Mouse (Mus musculus) forebrain, embryonic 12.5 days (tissue): Measurements from ENCODE around the gene Fgd5. TPM values are rescaled to one million over a fixed set of nuclear protein-coding genes. Genes with fewer than 3 reads are reported as not detected.
A peak's percentile ranks its signal among the peaks of the same experiment; 100 is the strongest.
"Not testable (repeated sequence)": the region's sequence is repeated elsewhere in the genome, so short reads cannot be mapped to it uniquely, and the experiment has no call there.

Experiments
- ATAC-seq: fragments of 200-750 bp; cut with Nextera tagmentation; 2 replicates; pipeline ENCODE4 v1.8.0; 2017; ENCODE audit warnings: moderate TSS enrichment; ENCODE audit not compliant: low FRiP score
- H3K27ac ChIP-seq: fragments of 300-500 bp; sonication (generic); 2 replicates; pipeline ENCODE4 v1.5.1; 2016; ENCODE audit warnings: mild to moderate bottlenecking
- H3K27me3 ChIP-seq: fragments of 300-500 bp; sonication (generic); 2 replicates; pipeline ENCODE4 v1.6.1; 2016; ENCODE audit warnings: mild to moderate bottlenecking
- H3K36me3 ChIP-seq: fragments of 300-500 bp; sonication (generic); replicated peaks from 2 replicates; pipeline ENCODE4 v1.6.1; 2016; ENCODE audit warnings: mild to moderate bottlenecking
- H3K4me1 ChIP-seq: fragments of 300-500 bp; sonication (generic); 2 replicates; pipeline ENCODE4 v1.6.1; 2016
- H3K4me2 ChIP-seq: fragments of 300-500 bp; sonication (generic); 2 replicates; pipeline ENCODE4 v1.6.1; 2016; ENCODE audit warnings: mild to moderate bottlenecking, moderate library complexity
- H3K4me3 ChIP-seq: fragments of 300-500 bp; sonication (generic); replicated peaks from 2 replicates; pipeline ENCODE4 v1.5.1; 2016; ENCODE audit warnings: mild to moderate bottlenecking
- H3K9ac ChIP-seq: fragments of 300-500 bp; sonication (generic); 2 replicates; pipeline ENCODE4 v1.6.1; 2016; ENCODE audit warnings: mild to moderate bottlenecking
- H3K9me3 ChIP-seq: fragments of 300-500 bp; sonication (generic); 2 replicates; pipeline ENCODE4 v1.6.1; 2016
- WGBS: fragments of 180-500 bp; shearing (Covaris S2); methylation state at CpG from one replicate; pipeline ENCODE4 v1.1.7; 2016; 5-methylcytosine and 5-hydroxymethylcytosine counted together
- polyA plus RNA-seq: library from polyadenylated mRNA; unstranded; fragments of >200 nt; fragmentation: Nextera tagmentation; extraction: Ambion mirVana; gene quantifications from 2 replicates; pipeline ENCODE4 v1.2.1, GENCODE M21; 2016

Fgd5 gene
- polyA plus RNA-seq, result 7.6 and 12.7 TPM in 2 replicates

DNA sequence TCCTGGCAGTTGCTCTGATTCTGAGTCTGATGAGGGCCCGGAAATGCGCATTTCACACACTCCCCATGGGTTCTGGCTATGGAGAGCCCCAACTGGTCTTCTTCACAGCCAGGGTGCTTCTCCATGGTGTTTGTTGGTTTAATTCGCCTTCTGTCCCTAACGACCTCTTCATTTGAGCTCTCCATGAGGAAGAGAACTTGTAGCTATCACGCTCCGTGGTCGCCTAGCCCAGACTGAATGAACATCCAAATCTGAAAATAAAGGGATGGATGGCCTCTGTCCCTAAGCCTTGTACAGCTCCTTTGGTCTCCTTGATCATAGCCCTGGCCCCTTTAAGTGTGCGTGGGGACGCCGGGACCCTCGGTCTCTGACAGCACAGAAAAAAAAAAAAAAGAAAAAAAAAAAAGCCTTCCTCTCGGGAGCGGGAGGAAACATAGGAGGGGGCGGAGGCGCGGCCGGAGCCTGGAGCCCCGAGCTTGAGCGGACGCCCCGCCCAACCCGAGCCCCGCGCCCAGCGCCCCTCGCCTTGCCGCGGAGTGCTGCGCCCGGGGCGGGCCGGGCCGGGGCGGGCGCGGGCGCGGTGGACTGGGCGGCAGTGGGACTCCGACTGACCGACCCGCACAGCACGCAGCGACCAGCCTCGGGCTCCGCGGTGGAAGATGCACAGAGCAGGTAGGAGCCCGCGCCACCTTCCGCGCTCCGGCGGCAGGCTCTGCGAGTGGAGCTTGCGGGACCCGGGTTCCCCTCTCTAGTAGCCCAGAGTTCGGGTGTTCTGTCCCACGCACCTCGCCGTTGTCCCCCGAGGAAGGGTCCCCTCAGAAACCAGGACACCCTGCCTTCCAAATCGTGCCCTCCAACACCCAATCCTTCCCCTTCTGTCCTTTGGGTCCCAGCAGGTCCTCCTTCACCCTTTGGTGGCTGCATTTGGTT is at the start of gene Fgd5:
Gene Fgd5, plus strand, starts transcription at position 508 of the 930 bp plus-strand sequence.
- Histone ChIP-seq H3K9ac (peak within 1 kb of the TSS; percentile 68), H3K4me2 (peak within 1 kb of the TSS; percentile 95), H3K4me1 (peaks cover 14% of the 10 kb centered on the region), H3K4me3 (peak within 1 kb of the TSS; percentile 58), H3K27ac (no peak within 1 kb of the TSS), H3K27me3 (peaks cover 71% of the 10 kb centered on the region), H3K36me3 (no peaks in the 10 kb centered on the region), H3K9me3 (no peaks in the 10 kb centered on the region)
- ATAC-seq, result peak; percentile 72
- WGBS, result 2% methylated on average over 27 of the region's 62 CpGs

DNA sequence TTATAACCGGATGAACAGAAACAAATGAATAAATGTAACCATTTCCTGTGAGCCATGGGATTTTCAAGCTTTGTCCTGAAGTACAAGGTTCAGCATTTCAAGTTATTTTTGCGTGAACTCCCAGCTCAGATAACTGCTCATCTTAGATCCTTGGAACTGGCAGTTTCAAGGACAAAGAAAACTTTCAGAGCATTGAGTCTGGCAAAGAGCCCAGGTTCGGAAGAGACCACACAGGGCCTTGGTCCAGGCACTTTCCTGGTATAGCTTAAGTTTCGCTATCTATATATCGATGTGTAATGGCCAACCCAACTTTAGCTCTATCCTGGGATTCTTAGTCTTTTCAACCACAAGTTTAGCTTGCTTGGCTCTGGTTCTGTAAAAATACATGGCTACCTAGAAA is 47.4 kb upstream of the Fgd5 start:
- ATAC-seq, result no peak
- 88% methylated on average over 5 of the region's 5 CpGs for WGBS
- H3K4me3 ChIP-seq, result no peak overlapping the region
- no peaks in the 10 kb centered on the region for H3K27me3 ChIP-seq
- no peaks in the 10 kb centered on the region for H3K4me1 ChIP-seq
- no peak overlapping the region for H3K4me2 ChIP-seq
- H3K9me3 ChIP-seq, result no peaks in the 10 kb centered on the region
- no peak overlapping the region for H3K9ac ChIP-seq
- H3K36me3 ChIP-seq, result no peaks in the 10 kb centered on the region
- no peak overlapping the region for H3K27ac ChIP-seq

DNA sequence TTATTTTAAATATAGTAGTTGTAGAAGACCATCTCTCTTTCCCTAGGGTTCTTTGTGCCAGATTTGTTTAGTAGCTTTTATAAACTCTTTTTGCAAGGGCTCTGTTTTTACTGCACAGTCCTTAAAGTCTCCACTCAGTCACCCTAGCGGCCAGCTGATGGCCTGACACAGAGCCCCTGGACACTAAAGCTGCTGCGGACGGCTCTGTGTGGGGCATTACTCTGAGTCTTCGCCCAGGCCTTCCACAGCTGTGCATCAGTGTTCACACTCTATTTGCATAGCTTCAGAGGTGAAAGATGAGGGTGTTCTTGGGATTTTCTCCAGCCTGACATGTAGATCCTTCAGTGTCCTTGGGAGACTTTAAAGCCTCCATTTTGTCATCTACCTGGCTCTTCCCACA is 40.2 kb upstream of the Fgd5 start:
- no peak for ATAC-seq
- 45% methylated on average over 4 of the region's 4 CpGs for WGBS
- no peaks in the 10 kb centered on the region for H3K27me3 ChIP-seq
- H3K36me3 ChIP-seq, result no peaks in the 10 kb centered on the region
- H3K27ac ChIP-seq, result no peak overlapping the region
- H3K4me2 ChIP-seq, result no peak overlapping the region
- H3K4me3 ChIP-seq, result no peak overlapping the region
- peaks cover 3% of the 10 kb centered on the region; the same call in 1 of the 2 replicates for H3K4me1 ChIP-seq
- no peak overlapping the region for H3K9ac ChIP-seq
- no peaks in the 10 kb centered on the region for H3K9me3 ChIP-seq

DNA sequence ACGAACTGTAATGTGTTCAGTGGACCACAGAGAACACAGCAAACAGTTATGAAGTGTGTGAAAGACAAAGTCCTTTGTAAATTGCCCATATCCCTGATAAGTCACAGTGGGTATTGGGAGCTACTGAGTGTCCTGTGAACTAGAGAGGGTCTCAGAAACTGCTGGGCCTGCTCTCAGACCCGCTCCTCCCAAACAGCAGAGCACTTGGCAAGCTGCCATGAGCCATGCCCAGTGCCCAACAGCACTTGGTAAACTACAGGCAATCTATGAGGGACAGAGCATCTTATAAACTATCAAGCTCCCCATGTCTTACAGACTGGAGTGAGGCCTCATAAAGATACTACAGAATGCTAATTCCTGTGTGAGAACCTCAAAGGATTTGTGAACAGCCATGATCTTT is 30.3 kb upstream of the Fgd5 start:
- Histone ChIP-seq H3K9ac (no peak overlapping the region), H3K9me3 (no peaks in the 10 kb centered on the region), H3K4me3 (no peak overlapping the region), H3K27me3 (no peaks in the 10 kb centered on the region), H3K36me3 (no peaks in the 10 kb centered on the region), H3K27ac (no peak overlapping the region), H3K4me1 (no peaks in the 10 kb centered on the region), H3K4me2 (no peak overlapping the region)
- 87% methylated on average over 2 of the region's 2 CpGs for WGBS
- no peak for ATAC-seq

DNA sequence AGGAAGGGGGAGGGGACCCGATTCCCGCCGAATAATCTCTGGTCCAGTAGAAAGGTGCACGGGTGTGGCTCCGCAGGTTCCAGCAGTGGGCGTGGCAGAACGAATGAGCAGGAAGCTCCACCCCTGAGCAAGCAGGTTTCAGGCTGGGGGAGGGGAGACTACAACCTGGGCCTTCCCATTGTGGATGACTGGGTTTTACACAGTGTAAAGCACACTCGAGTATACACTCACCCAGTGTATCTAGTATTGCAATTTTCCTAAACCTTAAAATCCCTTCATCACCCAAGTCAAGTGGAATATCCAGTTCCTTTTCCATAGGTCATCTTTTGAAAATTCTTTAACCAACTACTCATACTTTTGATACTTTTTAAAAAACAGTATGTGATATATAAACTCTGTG is 20.7 kb upstream of the Fgd5 start:
- H3K4me1 ChIP-seq, H3K27me3 ChIP-seq, H3K9me3 ChIP-seq, H3K27ac ChIP-seq, H3K36me3 ChIP-seq, H3K4me2 ChIP-seq, ATAC-seq, H3K4me3 ChIP-seq, H3K9ac ChIP-seq: not testable (repeated sequence)
- 30% methylated on average over 2 of the region's 8 CpGs for WGBS

DNA sequence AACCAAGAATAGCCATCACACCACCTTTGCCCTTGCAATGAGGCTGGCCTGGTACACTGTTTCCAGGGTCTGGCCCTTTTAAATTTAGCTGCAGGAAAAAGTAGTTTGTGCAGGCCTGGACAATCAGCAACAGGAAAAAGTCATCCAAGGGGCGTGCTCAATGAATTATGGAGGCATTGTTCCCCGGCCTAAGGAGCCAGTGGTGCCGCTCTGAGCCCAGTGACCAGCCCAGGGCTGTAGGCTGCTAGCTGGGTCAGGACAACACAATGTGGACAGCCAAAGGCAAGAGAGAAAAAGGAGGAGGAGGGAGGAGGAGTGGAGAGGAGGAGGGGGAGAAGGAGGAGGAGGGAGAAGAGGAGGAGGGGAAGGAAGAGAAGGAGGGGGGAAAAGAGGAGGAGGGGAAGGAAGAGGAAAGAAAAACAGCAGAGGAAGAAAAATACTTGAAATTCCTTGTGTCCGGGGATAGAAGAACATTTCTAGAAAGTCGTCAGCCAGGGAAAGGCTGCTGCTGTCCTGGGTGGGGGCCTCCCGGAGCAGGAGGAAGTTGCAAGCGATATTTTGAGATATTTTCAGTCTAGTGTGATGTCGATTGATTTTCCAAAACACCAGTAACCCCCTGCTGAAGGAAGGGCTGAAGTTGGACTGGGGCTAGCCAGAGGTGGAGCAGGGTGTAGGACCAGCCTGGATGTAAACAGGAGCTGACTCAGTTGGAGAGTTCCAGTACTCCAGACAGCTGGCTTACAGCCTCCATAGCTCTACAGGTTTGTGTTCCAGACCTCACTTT is 18.5 kb upstream of the Fgd5 start:
- Histone ChIP-seq H3K27me3 (peaks cover 7% of the 10 kb centered on the region; the same call in 1 of the 2 replicates), H3K9ac (no peak overlapping the region), H3K27ac (no peak overlapping the region), H3K36me3 (no peaks in the 10 kb centered on the region), H3K4me1 (no peaks in the 10 kb centered on the region), H3K4me3 (no peak overlapping the region), H3K4me2 (no peak overlapping the region), H3K9me3 (no peaks in the 10 kb centered on the region)
- ATAC-seq, result no peak
- WGBS, result 60% methylated on average over 8 of the region's 8 CpGs

DNA sequence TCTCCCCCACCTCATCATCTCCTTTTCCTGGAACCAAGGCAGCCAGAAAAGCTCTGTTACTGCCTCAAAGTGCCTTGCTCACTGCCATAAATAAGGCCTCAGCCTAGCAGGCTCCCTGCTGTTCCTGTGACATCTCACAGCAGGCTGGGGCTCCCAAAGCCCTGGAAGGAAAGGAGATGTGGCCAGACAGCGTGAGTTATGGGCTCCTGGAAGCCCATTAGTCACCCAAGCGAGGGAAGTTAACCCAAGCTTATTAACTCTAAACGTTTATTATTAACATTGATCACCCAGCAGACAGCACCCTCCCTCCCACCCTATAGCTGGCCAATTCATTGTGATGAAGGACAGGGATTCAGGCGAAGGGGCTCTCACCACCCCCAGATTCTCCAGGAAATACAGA is 15.2 kb upstream of the Fgd5 start:
- Histone ChIP-seq H3K27ac (no peak overlapping the region), H3K36me3 (no peaks in the 10 kb centered on the region), H3K9me3 (no peaks in the 10 kb centered on the region), H3K4me3 (no peak overlapping the region), H3K4me1 (no peaks in the 10 kb centered on the region), H3K27me3 (no peaks in the 10 kb centered on the region), H3K4me2 (no peak overlapping the region), H3K9ac (no peak overlapping the region)
- ATAC-seq, result no peak
- 40% methylated on average over 4 of the region's 4 CpGs for WGBS

DNA sequence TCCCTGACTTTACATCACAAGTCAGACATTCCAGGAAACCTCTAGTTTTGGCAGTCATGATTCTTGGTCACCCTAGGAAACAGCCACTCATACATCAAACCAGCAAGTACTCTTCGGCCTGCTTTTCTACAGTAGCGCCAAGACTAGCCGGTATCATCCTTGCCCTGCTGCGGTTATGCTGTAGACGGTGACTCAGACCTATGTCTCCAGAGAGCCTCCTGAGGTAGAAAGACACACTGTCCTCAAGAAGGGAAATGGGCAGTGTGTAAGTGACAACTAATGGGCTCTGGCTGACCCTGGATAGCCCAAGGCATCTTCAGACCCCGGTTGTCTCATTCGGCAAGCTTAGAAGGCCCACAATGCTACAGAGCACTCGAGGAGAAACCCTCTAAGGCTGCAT is 13.6 kb upstream of the Fgd5 start:
- no peak for ATAC-seq
- H3K27me3 ChIP-seq, result 0 out of 2 replicates have a peak, but pooled peaks cover 3% of the 10 kb centered on the region
- no peak overlapping the region for H3K4me2 ChIP-seq
- H3K36me3 ChIP-seq, result no peaks in the 10 kb centered on the region
- no peaks in the 10 kb centered on the region for H3K4me1 ChIP-seq
- WGBS, result 92% methylated on average over 8 of the region's 8 CpGs
- H3K9me3 ChIP-seq, result no peaks in the 10 kb centered on the region
- H3K4me3 ChIP-seq, result no peak overlapping the region
- no peak overlapping the region for H3K27ac ChIP-seq
- no peak overlapping the region for H3K9ac ChIP-seq

DNA sequence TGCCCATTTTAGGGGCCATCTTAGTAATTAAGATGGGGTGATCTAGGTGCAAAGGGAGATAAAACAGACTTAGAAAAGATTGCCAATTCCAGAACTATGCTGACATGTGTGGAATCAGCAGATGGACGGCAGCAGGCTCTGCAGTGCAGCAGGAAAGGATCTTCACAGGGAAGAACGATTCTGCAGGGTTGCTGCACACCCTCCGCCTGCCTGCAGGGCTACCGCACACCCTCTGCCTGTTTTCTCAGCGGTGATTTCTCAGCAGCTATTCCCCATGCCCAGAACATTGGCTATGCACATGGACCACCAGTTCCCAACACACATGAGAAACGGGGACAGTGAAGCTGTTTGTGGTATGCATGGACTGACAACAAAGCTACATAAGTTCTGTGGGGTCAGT is 12.7 kb upstream of the Fgd5 start:
- Histone ChIP-seq H3K4me1 (no peaks in the 10 kb centered on the region), H3K27me3 (0 out of 2 replicates have a peak, but pooled peaks cover 4% of the 10 kb centered on the region), H3K9ac (no peak overlapping the region), H3K9me3 (no peaks in the 10 kb centered on the region), H3K4me2 (no peak overlapping the region), H3K27ac (no peak overlapping the region), H3K36me3 (no peaks in the 10 kb centered on the region), H3K4me3 (no peak overlapping the region)
- 71% methylated on average over 6 of the region's 6 CpGs for WGBS
- no peak for ATAC-seq

DNA sequence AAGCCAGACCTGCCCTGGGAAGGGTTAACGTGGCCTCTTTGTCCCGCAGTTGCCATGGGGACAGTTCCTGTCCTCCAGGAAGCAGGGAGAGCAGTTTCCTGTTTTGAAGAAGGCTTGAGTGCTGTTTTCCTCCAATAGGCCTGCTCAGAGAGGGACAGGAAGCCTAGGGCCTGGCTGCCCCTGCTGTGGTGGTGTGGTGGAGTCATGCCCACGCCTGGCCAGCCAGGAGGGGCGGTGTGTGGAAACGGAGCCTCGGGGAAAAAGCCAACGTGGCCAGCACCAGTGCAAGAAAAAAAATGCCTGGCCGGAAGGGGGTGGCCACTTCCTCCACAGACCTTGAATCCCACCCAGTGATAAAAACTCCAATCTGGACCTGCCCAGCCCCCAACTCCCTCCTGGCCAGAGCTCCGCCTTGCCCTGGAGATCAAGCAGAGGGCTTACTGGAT is 6.5 kb upstream of the Fgd5 start:
- H3K27me3 ChIP-seq, result peaks cover 22% of the 10 kb centered on the region
- ATAC-seq, result no peak
- no peak overlapping the region for H3K4me2 ChIP-seq
- no peaks in the 10 kb centered on the region for H3K9me3 ChIP-seq
- H3K36me3 ChIP-seq, result no peaks in the 10 kb centered on the region
- H3K4me3 ChIP-seq, result no peak overlapping the region
- no peak overlapping the region for H3K9ac ChIP-seq
- H3K27ac ChIP-seq, result no peak overlapping the region
- 65% methylated on average over 9 of the region's 9 CpGs for WGBS
- H3K4me1 ChIP-seq, result peaks cover 7% of the 10 kb centered on the region; the same call in 1 of the 2 replicates

DNA sequence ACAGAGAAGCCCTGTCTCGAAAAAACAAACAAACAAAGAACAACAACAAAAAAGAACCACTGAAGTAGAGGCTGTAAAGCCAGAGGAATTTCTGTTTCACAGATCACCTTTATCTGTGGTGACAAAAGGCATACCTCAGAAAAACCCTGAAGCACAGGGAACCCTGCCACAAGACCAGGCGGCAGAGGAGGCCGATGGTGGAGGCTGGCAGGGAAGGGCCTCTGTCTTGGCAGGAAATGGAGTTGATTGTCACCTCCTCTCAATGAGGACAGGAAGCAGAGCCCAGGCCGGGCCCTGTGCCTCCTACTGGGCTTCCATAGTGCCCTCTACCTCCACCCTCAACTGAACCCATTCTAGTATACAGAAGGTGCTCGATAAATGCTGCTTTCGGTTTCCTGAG is 4.7 kb upstream of the Fgd5 start:
- Histone ChIP-seq H3K27me3 (peaks cover 39% of the 10 kb centered on the region), H3K9me3 (no peaks in the 10 kb centered on the region), H3K4me1 (peaks cover 13% of the 10 kb centered on the region), H3K4me3 (no peak overlapping the region), H3K36me3 (no peaks in the 10 kb centered on the region), H3K4me2 (no peak overlapping the region), H3K9ac (no peak overlapping the region), H3K27ac (no peak overlapping the region)
- WGBS, result 81% methylated on average over 6 of the region's 6 CpGs
- ATAC-seq, result no peak

DNA sequence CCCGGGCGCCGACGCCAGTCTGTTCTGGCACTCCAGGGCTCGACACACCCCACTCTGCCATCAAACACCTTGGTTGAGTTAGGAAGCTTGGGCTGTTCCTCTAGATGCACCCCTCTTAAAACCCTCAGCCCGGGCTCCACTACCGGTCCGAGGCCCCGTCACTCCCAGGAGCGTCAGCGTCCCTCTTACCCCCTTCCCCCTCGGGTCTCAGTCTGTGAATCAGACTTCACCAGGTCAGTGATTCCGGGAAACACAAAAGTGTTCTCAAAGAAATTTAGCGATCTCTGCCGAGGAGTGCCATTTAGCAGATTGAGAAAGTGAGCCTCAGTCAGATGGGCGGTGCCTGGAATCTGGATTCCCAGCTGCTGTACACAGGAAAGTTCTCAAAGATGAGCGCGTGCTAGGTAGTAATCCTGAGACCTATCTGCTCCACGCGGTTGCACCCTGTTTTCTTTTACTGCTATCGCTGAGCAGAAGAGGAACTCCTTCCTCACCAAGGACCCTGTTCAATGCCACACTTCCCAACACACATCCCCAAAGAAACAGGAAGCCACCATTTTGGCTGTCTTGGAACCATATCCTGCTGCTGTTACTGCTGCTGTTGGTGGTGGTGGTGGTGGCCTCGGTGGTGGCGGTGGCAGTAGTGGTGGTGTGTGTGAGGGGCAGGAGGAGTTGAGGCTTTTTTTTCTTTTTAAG is 771 bp downstream of the Fgd5 start:
- peak overlapping the region; percentile 58 for H3K4me3 ChIP-seq
- no peak for ATAC-seq
- WGBS, result 11% methylated on average over 23 of the region's 23 CpGs
- peak overlapping the region; percentile 68 for H3K9ac ChIP-seq
- H3K4me2 ChIP-seq, result peak overlapping the region; percentile 95
- H3K27ac ChIP-seq, result no peak overlapping the region
- peaks cover 71% of the 10 kb centered on the region for H3K27me3 ChIP-seq
- H3K4me1 ChIP-seq, result peaks cover 14% of the 10 kb centered on the region
- no peaks in the 10 kb centered on the region for H3K9me3 ChIP-seq
- no peaks in the 10 kb centered on the region for H3K36me3 ChIP-seq
